Mouse (Mus musculus): ENCODE data around the gene Rab40b. TPM values are rescaled to one million over a fixed set of nuclear protein-coding genes. Genes with fewer than 3 reads are reported as not detected.

The Rab40b gene
- polyA plus RNA-seq (2016; fragmentation: Nextera tagmentation; extraction: Ambion mirVana): 0.77 and 1.0 TPM in 2 replicates

- Histone ChIP-seq H3K4me1 (peaks cover 17% of the 10 kb centered on the region), H3K36me3 (replicated peaks) (no peaks in the 10 kb centered on the region), H3K27ac (peak within 1 kb of the TSS; percentile 69), H3K9me3 (no peaks in the 10 kb centered on the region), H3K27me3 (ENCODE audit: poor library complexity, severe bottlenecking) (peaks cover 22% of the 10 kb centered on the region), H3K4me3 (peak within 1 kb of the TSS; percentile 71)
- peak; percentile 96 for DNase-seq (ENCODE audit: extremely low spot score, low spot score)
- 1% methylated on average over 61 of the region's 61 CpGs for WGBS
These were observed at the start of gene Rab40b for GRCm38 (mm10) chr11:121387750-121388553. Gene Rab40b (minus strand): TSS chr11:121388251.

GRCm38 (mm10) chr11:121437236-121437635, 49.2 kb upstream of the Rab40b start:
- Histone ChIP-seq H3K9me3 (no peaks in the 10 kb centered on the region), H3K27ac (no peak overlapping the region), H3K36me3 (replicated peaks) (no peaks in the 10 kb centered on the region), H3K4me1 (peaks cover 33% of the 10 kb centered on the region), H3K27me3 (ENCODE audit: poor library complexity, severe bottlenecking) (peaks cover 12% of the 10 kb centered on the region), H3K4me3 (no peak overlapping the region)
- DNase-seq (ENCODE audit: extremely low spot score, low spot score): no peak
- WGBS: 73% methylated on average over 5 of the region's 5 CpGs

GRCm38 (mm10) chr11:121434156-121435155, 46.4 kb upstream of the Rab40b start, which contains the start of gene Fn3k:
Gene Fn3k (plus strand): TSS chr11:121434913.
- Histone ChIP-seq H3K9me3 (no peaks in the 10 kb centered on the region), H3K36me3 (replicated peaks) (peaks cover 10% of the 10 kb centered on the region), H3K27me3 (ENCODE audit: poor library complexity, severe bottlenecking) (peaks cover 12% of the 10 kb centered on the region), H3K27ac (peak within 1 kb of the TSS; percentile 20; the same call in 1 of the 2 replicates), H3K4me3 (peak within 1 kb of the TSS; percentile 54), H3K4me1 (peaks cover 29% of the 10 kb centered on the region)
- DNase-seq (ENCODE audit: extremely low spot score, low spot score): peak; percentile 71
- WGBS: 8% methylated on average over 30 of the region's 30 CpGs

- peaks cover 12% of the 10 kb centered on the region for H3K27me3 ChIP-seq (ENCODE audit: poor library complexity, severe bottlenecking)
- H3K27ac ChIP-seq: no peak overlapping the region
- DNase-seq (ENCODE audit: extremely low spot score, low spot score): no peak
- peaks cover 20% of the 10 kb centered on the region for H3K36me3 ChIP-seq (replicated peaks)
- H3K9me3 ChIP-seq: no peaks in the 10 kb centered on the region
- H3K4me3 ChIP-seq: no peak overlapping the region
- peaks cover 18% of the 10 kb centered on the region for H3K4me1 ChIP-seq
- WGBS: 80% methylated on average over 4 of the region's 4 CpGs
These were observed 45.3 kb upstream of the Rab40b start for GRCm38 (mm10) chr11:121433397-121433796.

- Histone ChIP-seq H3K36me3 (replicated peaks) (no peaks in the 10 kb centered on the region), H3K9me3 (no peaks in the 10 kb centered on the region), H3K4me3 (peak overlapping the region; percentile 82), H3K27ac (peak overlapping the region; percentile 85), H3K4me1 (peaks cover 16% of the 10 kb centered on the region), H3K27me3 (ENCODE audit: poor library complexity, severe bottlenecking) (no peaks in the 10 kb centered on the region)
- WGBS: under 1% methylated on average over 28 of the region's 28 CpGs
- no peak for DNase-seq (ENCODE audit: extremely low spot score, low spot score)
These were observed 33.6 kb upstream of the Rab40b start for GRCm38 (mm10) chr11:121421553-121422173.

- DNase-seq (ENCODE audit: extremely low spot score, low spot score): peak; percentile 98
- H3K9me3 ChIP-seq: no peaks in the 10 kb centered on the region
- no peaks in the 10 kb centered on the region for H3K36me3 ChIP-seq (replicated peaks)
- 2% methylated on average over 28 of the region's 28 CpGs for WGBS
- H3K4me3 ChIP-seq: peak within 1 kb of the TSS; percentile 82
- H3K4me1 ChIP-seq: peaks cover 16% of the 10 kb centered on the region
- no peaks in the 10 kb centered on the region for H3K27me3 ChIP-seq (ENCODE audit: poor library complexity, severe bottlenecking)
- H3K27ac ChIP-seq: peak within 1 kb of the TSS; percentile 85
These were observed 32.9 kb upstream of the Rab40b start, which contains the start of gene Fn3krp for GRCm38 (mm10) chr11:121420830-121421552. Gene Fn3krp (plus strand): TSS chr11:121421401.

GRCm38 (mm10) chr11:121420379-121420778, 32.3 kb upstream of the Rab40b start:
- Histone ChIP-seq H3K4me3 (peak overlapping the region; percentile 82), H3K36me3 (replicated peaks) (no peaks in the 10 kb centered on the region), H3K4me1 (peaks cover 16% of the 10 kb centered on the region), H3K27ac (peak overlapping the region; percentile 85; the same call in 1 of the 2 replicates), H3K9me3 (no peaks in the 10 kb centered on the region), H3K27me3 (ENCODE audit: poor library complexity, severe bottlenecking) (no peaks in the 10 kb centered on the region)
- WGBS: 48% methylated on average over 5 of the region's 5 CpGs
- DNase-seq (ENCODE audit: extremely low spot score, low spot score): no peak

- DNase-seq (ENCODE audit: extremely low spot score, low spot score): no peak
- peaks cover 16% of the 10 kb centered on the region for H3K4me1 ChIP-seq
- no peak overlapping the region for H3K4me3 ChIP-seq
- no peaks in the 10 kb centered on the region for H3K36me3 ChIP-seq (replicated peaks)
- H3K9me3 ChIP-seq: no peaks in the 10 kb centered on the region
- WGBS: 78% methylated on average over 2 of the region's 2 CpGs
- no peaks in the 10 kb centered on the region for H3K27me3 ChIP-seq (ENCODE audit: poor library complexity, severe bottlenecking)
- no peak overlapping the region for H3K27ac ChIP-seq
These were observed 30.9 kb upstream of the Rab40b start for GRCm38 (mm10) chr11:121418932-121419331.

GRCm38 (mm10) chr11:121417971-121418370, 29.9 kb upstream of the Rab40b start:
- WGBS: 91% methylated on average over 5 of the region's 5 CpGs
- no peaks in the 10 kb centered on the region for H3K36me3 ChIP-seq (replicated peaks)
- H3K27ac ChIP-seq: no peak overlapping the region
- no peak for DNase-seq (ENCODE audit: extremely low spot score, low spot score)
- H3K9me3 ChIP-seq: no peaks in the 10 kb centered on the region
- H3K4me3 ChIP-seq: no peak overlapping the region
- no peaks in the 10 kb centered on the region for H3K27me3 ChIP-seq (ENCODE audit: poor library complexity, severe bottlenecking)
- peaks cover 16% of the 10 kb centered on the region for H3K4me1 ChIP-seq

GRCm38 (mm10) chr11:121415351-121415750, 27.3 kb upstream of the Rab40b start:
- Histone ChIP-seq H3K27me3 (ENCODE audit: poor library complexity, severe bottlenecking) (no peaks in the 10 kb centered on the region), H3K36me3 (replicated peaks) (no peaks in the 10 kb centered on the region), H3K4me1 (peaks cover 1% of the 10 kb centered on the region), H3K9me3 (no peaks in the 10 kb centered on the region), H3K4me3 (no peak overlapping the region), H3K27ac (no peak overlapping the region)
- WGBS: 84% methylated on average over 5 of the region's 5 CpGs
- no peak for DNase-seq (ENCODE audit: extremely low spot score, low spot score)

- H3K27ac ChIP-seq: no peak overlapping the region
- DNase-seq (ENCODE audit: extremely low spot score, low spot score): no peak
- no peaks in the 10 kb centered on the region for H3K36me3 ChIP-seq (replicated peaks)
- no peaks in the 10 kb centered on the region for H3K27me3 ChIP-seq (ENCODE audit: poor library complexity, severe bottlenecking)
- no peaks in the 10 kb centered on the region for H3K4me1 ChIP-seq
- 89% methylated on average over 5 of the region's 5 CpGs for WGBS
- H3K4me3 ChIP-seq: no peak overlapping the region
- H3K9me3 ChIP-seq: no peaks in the 10 kb centered on the region
These were observed 26.7 kb upstream of the Rab40b start for GRCm38 (mm10) chr11:121414762-121415161.

Data from forebrain, embryonic 10.5 days (tissue).